Comparison of ENCODE assay signal across 13 mouse cellular contexts in genomic region chr13:53935174-53935699, GRCm38 (mm10).
"Had no signal": no experiment of that assay in that cellular context is flagged by ENCODE, and none has a peak within 500 bp of the region (broad histone marks: within the 10 kb centered on the region; RNA-seq: fewer than 3 reads in every experiment).

No protein-coding gene starts in this region.

- DNase-seq: kidney, postnatal 36 days; lung, adult 2 months; lung, postnatal 36 days; right cerebral cortex, postnatal 25 days; thymus, adult 2 months; thymus, postnatal 25 days had no signal

- H3K4me3 ChIP-seq: limb, embryonic 10.5 days; liver, embryonic 15.5 days; midbrain, embryonic 13.5 days had no signal

- H3K4me1 ChIP-seq: limb, embryonic 10.5 days; liver, embryonic 15.5 days; midbrain, embryonic 13.5 days had no signal

- H3K9ac ChIP-seq: liver, embryonic 15.5 days; midbrain, embryonic 13.5 days had no signal

- H3K4me2 ChIP-seq: liver, embryonic 11.5 days; liver, embryonic 15.5 days; midbrain, embryonic 13.5 days had no signal

- H3K27ac ChIP-seq: kidney, postnatal 0 days; limb, embryonic 10.5 days; liver, embryonic 15.5 days; midbrain, embryonic 13.5 days; stomach, postnatal 0 days had no signal

- H3K9me3 ChIP-seq: limb, embryonic 10.5 days; liver, embryonic 15.5 days; midbrain, embryonic 13.5 days had no signal

- ATAC-seq: lung, postnatal 0 days; midbrain, embryonic 13.5 days had no signal

- H3K36me3 ChIP-seq: limb, embryonic 10.5 days; liver, embryonic 15.5 days; midbrain, embryonic 13.5 days had no signal

- H3K27me3 ChIP-seq: liver, embryonic 15.5 days; midbrain, embryonic 13.5 days had no signal
